ENCODE assay signal across 10 mouse cellular contexts in genomic region chr2:153414607-153415006, GRCm38 (mm10).
A peak's percentile ranks its signal among the peaks of the same experiment; 100 is the strongest.
DNase-seq lines count a peak whose midpoint lies in the region; ATAC-seq and TF ChIP-seq lines count a peak whose summit lies in the region.
"Had no signal": no experiment of that assay in that cellular context is flagged by ENCODE, and none has a peak within 500 bp of the region (broad histone marks: within the 10 kb centered on the region; RNA-seq: fewer than 3 reads in every experiment).

No protein-coding gene starts in this region.

- H3K4me2 ChIP-seq in kidney, embryonic 16.5 days (replicated peaks; ENCODE audit: low read depth, low read length) = no peak overlapping the region
- H3K4me2 ChIP-seq: embryonic facial prominence, embryonic 13.5 days had no signal

- TF ChIP-seq CTCF in kidney, adult 2 months (conservative IDR thresholded peaks at IDR 0.05; ENCODE audit: insufficient read depth, insufficient read length, low read depth, low read length) = peak; percentile 53
- peak; percentile 56 for TF ChIP-seq CTCF in ES-Bruce4 (IDR thresholded peaks at IDR 0.05; ENCODE audit: low read depth, low read length)

- TF ChIP-seq POLR2A in kidney, adult 2 months (IDR thresholded peaks at IDR 0.05; ENCODE audit: low read depth, low read length) = no peak
- no peak for TF ChIP-seq POLR2A in ES-Bruce4 (IDR thresholded peaks at IDR 0.05; ENCODE audit: insufficient read depth, low read length)

- no peak for TF ChIP-seq EP300 in ES-Bruce4 (IDR thresholded peaks at IDR 0.05; ENCODE audit: insufficient read depth, low read depth, low read length)

- H3K9me3 ChIP-seq in kidney, embryonic 16.5 days (ENCODE audit: low read length) = no peaks in the 10 kb centered on the region
- H3K9me3 ChIP-seq in ES-Bruce4 (replicated peaks; ENCODE audit: control insufficient read depth, insufficient read depth, low read length, poor library complexity, severe bottlenecking) = no peaks in the 10 kb centered on the region
- H3K9me3 ChIP-seq: embryonic facial prominence, embryonic 13.5 days had no signal

- H3K4me3 ChIP-seq in kidney, adult 2 months (ENCODE audit: insufficient read depth, low read depth, low read length) = no peak overlapping the region
- H3K4me3 ChIP-seq in kidney, embryonic 16.5 days (ENCODE audit: low read length) = no peak overlapping the region
- no peak overlapping the region for H3K4me3 ChIP-seq in ES-Bruce4 (ENCODE audit: low read depth, low read length)
- H3K4me3 ChIP-seq: embryonic facial prominence, embryonic 13.5 days had no signal

- no peak for ATAC-seq in kidney, embryonic 16.5 days (ENCODE audit: low FRiP score, low TSS enrichment)

- no peaks in the 10 kb centered on the region for H3K4me1 ChIP-seq in kidney, adult 2 months (ENCODE audit: control insufficient read depth, insufficient read depth, low read length)
- H3K4me1 ChIP-seq in kidney, embryonic 16.5 days (ENCODE audit: insufficient read depth, low read length) = no peaks in the 10 kb centered on the region; the same call in 1 of the 2 replicates
- no peaks in the 10 kb centered on the region for H3K4me1 ChIP-seq in ES-Bruce4 (ENCODE audit: control insufficient read depth, insufficient read depth, low read length)
- H3K4me1 ChIP-seq: embryonic facial prominence, embryonic 13.5 days had no signal

- no peak for DNase-seq in kidney, adult 2 months
- peak; percentile 41 for DNase-seq in embryo, embryonic 9.5 days (ENCODE audit: extremely low spot score)
- DNase-seq in retina, adult 2 months (ENCODE audit: low read depth, low spot score) = peak; percentile 41
- no peak for DNase-seq in layer of hippocampus, postnatal 14 days (ENCODE audit: low spot score in 2 of 2)
- DNase-seq in cerebellum, adult 8-10 months = no peak
- no peak for DNase-seq in neural tube, embryonic 10.5 days (ENCODE audit: extremely low spot score, low spot score)

- no peak overlapping the region for H3K9ac ChIP-seq in kidney, embryonic 16.5 days (replicated peaks; ENCODE audit: low read length)
- no peak overlapping the region for H3K9ac ChIP-seq in ES-Bruce4 (ENCODE audit: low read depth, poor library complexity, severe bottlenecking)
- H3K9ac ChIP-seq: embryonic facial prominence, embryonic 13.5 days had no signal

- H3K36me3 ChIP-seq in kidney, adult 2 months (ENCODE audit: control insufficient read depth, insufficient read depth, low read length) = no peaks in the 10 kb centered on the region
- H3K36me3 ChIP-seq in kidney, embryonic 16.5 days (ENCODE audit: insufficient read depth, low read length) = peaks cover 68% of the 10 kb centered on the region
- H3K36me3 ChIP-seq in ES-Bruce4 (ENCODE audit: control insufficient read depth, insufficient read depth, low read length, poor library complexity, severe bottlenecking) = 0 out of 2 replicates have a peak, but pooled peaks cover 3% of the 10 kb centered on the region

- H3K27ac ChIP-seq in kidney, adult 2 months (ENCODE audit: insufficient read depth, low read depth, low read length) = no peak overlapping the region
- no peak overlapping the region for H3K27ac ChIP-seq in kidney, embryonic 16.5 days (ENCODE audit: low read length)
- H3K27ac ChIP-seq in ES-Bruce4 (ENCODE audit: insufficient read depth, low read length) = no peak overlapping the region
- H3K27ac ChIP-seq: embryonic facial prominence, embryonic 13.5 days; macrophage had no signal

- H3K27me3 ChIP-seq in kidney, adult 2 months (replicated peaks; ENCODE audit: control insufficient read depth, insufficient read depth, low read length) = no peaks in the 10 kb centered on the region
- no peaks in the 10 kb centered on the region for H3K27me3 ChIP-seq in kidney, embryonic 16.5 days (ENCODE audit: insufficient read depth, low read length)
- no peaks in the 10 kb centered on the region for H3K27me3 ChIP-seq in ES-Bruce4 (ENCODE audit: control insufficient read depth, insufficient read depth, low read length, poor library complexity, severe bottlenecking)
- H3K27me3 ChIP-seq: embryonic facial prominence, embryonic 13.5 days had no signal

- 32% methylated on average over 2 of the region's 2 CpGs for WGBS in kidney, adult 2 months
- WGBS in kidney, embryonic 16.5 days = 22% methylated on average over 2 of the region's 2 CpGs

Comparison
In these comparisons a context has a peak if more than half of its experiments do, and no peak if none do; other contexts are left out.
1. DNase-seq: peak in embryo, embryonic 9.5 days (single experiment) and retina, adult 2 months (single experiment); none in kidney, adult 2 months (single experiment), layer of hippocampus, postnatal 14 days (0 of 2), cerebellum, adult 8-10 months (single experiment) and neural tube, embryonic 10.5 days (single experiment).